Mouse (Mus musculus): ENCODE results near the gene Gm9918.

GRCm38 (mm10) chr15:102296368-102297006, 26.1 kb downstream of the Gm9918 start:
- TF ChIP-seq CTCF (IDR thresholded peaks at IDR 0.05; ENCODE audit: low read depth, low read length) (no peak), POLR2A (IDR thresholded peaks at IDR 0.05; ENCODE audit: borderline replicate concordance, low read depth, low read length) (0 out of 2 replicates have a peak, but pooled peaks have one; percentile 61)
